Mouse (Mus musculus): ENCODE measurements around the gene Gm5737. TPM values are rescaled to one million over a fixed set of nuclear protein-coding genes. Genes with fewer than 3 reads are reported as not detected.

Gm5737 gene
- polyA plus RNA-seq, 1 experiment from 2014 or later, result not detected

DNA sequence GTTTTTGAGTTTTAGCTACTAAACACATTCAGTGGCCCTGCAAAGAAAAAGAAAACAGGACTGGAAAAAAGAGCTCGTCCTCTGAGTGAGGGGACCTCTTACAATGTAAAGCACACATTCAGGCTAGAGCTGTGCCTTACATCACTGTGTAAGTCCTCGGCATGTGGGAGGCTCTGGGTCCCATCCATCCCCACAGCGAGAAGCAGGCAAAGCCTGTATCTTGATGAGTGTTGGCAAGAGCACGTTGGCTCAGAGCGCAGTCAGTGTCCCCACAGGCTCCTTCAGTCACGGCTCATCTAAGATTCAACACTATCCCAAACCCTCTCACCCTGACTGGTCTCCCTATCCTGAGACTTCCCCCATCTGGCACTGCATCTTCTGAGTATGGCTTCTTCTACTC, 66.1 kb downstream of the Gm5737 start:
- Histone ChIP-seq H3K27ac (ENCODE audit: low read depth) (no peak overlapping the region), H3K4me2 (ENCODE audit: low read length) (no peak overlapping the region), H3K4me3 (ENCODE audit: low read depth, low read length) (no peak overlapping the region), H3K9me3 (ENCODE audit: control insufficient read depth, low read length) (no peaks in the 10 kb centered on the region), H3K4me1 (replicated peaks; ENCODE audit: control insufficient read depth, insufficient read depth, low read length) (no peaks in the 10 kb centered on the region), H3K9ac (ENCODE audit: low read length) (no peak overlapping the region), H3K27me3 (replicated peaks; ENCODE audit: control insufficient read depth, insufficient read depth, low read length) (no peaks in the 10 kb centered on the region), H3K36me3 (ENCODE audit: control insufficient read depth, insufficient read depth, low read length) (peaks cover 18% of the 10 kb centered on the region; the same call in 1 of the 2 replicates)
- DNase-seq (ENCODE audit: low spot score) (no peak), ATAC-seq (replicated peaks; ENCODE audit: low FRiP score, low TSS enrichment, low read depth) (no peak)
- 83% methylated on average over 6 of the region's 6 CpGs for WGBS

DNA sequence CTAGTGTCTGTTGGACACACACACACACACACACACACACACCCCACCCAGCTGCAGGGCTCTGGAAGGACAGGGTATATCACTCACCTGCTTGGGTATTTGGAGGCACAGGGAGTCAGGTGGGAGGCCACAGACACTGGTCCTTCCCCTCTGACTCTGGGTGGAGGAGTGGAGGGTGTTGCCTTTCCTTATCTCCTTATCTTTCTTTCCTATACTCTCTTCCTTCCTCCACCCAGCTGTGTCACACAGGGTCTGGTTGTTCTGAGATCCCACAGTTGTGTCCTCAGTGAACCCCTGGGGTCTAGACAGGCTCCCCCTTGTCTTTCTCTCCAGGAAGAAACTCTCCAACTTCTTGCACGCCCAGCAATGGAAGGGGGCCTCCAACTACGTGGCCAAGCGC, 67.8 kb downstream of the Gm5737 start:
- peaks cover 28% of the 10 kb centered on the region for H3K36me3 ChIP-seq (ENCODE audit: control insufficient read depth, insufficient read depth, low read length)
- no peak overlapping the region for H3K27ac ChIP-seq (ENCODE audit: low read depth)
- H3K9ac ChIP-seq (ENCODE audit: low read length), result no peak overlapping the region
- DNase-seq (ENCODE audit: low spot score) (no peak), ATAC-seq (replicated peaks; ENCODE audit: low FRiP score, low TSS enrichment, low read depth) (no peak)
- 88% methylated on average over 3 of the region's 3 CpGs for WGBS
- no peaks in the 10 kb centered on the region for H3K4me1 ChIP-seq (replicated peaks; ENCODE audit: control insufficient read depth, insufficient read depth, low read length)
- H3K27me3 ChIP-seq (replicated peaks; ENCODE audit: control insufficient read depth, insufficient read depth, low read length), result no peaks in the 10 kb centered on the region
- H3K4me2 ChIP-seq (ENCODE audit: low read length), result no peak overlapping the region
- no peak overlapping the region for H3K4me3 ChIP-seq (ENCODE audit: low read depth, low read length)
- H3K9me3 ChIP-seq (ENCODE audit: control insufficient read depth, low read length), result no peaks in the 10 kb centered on the region

DNA sequence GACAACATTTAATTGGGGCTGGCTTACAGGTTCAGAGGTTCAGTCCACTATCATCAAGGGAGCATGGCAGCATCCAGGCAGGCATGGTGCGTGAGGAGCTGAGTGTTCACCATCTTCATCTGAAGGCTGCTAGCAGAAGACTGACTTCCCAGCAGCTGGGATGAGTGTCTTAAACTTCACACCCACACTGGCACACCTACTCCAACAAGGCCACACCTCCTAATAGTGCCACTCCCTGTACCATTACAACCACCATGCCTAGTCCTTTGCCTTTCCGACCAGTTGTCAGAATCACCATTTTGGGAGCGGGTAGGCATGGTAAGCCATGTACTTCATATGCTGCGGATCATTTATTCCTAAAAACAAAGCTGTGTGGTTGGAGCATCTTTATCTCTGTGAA, 68.6 kb downstream of the Gm5737 start:
- Histone ChIP-seq H3K4me1 (replicated peaks; ENCODE audit: control insufficient read depth, insufficient read depth, low read length) (no peaks in the 10 kb centered on the region), H3K4me2 (ENCODE audit: low read length) (no peak overlapping the region), H3K36me3 (ENCODE audit: control insufficient read depth, insufficient read depth, low read length) (peaks cover 35% of the 10 kb centered on the region), H3K4me3 (ENCODE audit: low read depth, low read length) (no peak overlapping the region), H3K27me3 (replicated peaks; ENCODE audit: control insufficient read depth, insufficient read depth, low read length) (no peaks in the 10 kb centered on the region), H3K9me3 (ENCODE audit: control insufficient read depth, low read length) (no peaks in the 10 kb centered on the region), H3K27ac (ENCODE audit: low read depth) (no peak overlapping the region), H3K9ac (ENCODE audit: low read length) (no peak overlapping the region)
- WGBS, result 94% methylated on average over 4 of the region's 4 CpGs
- ATAC-seq (replicated peaks; ENCODE audit: low FRiP score, low TSS enrichment, low read depth), result no peak
- no peak for DNase-seq (ENCODE audit: low spot score)

Other genes starting within 250 kb of the Gm5737 start
- gene Uqcrc2, start 177.2 kb upstream of the Gm5737 start, polyA plus RNA-seq (2014; fragmentation: Nextera tagmentation; extraction: Ambion mirVana), result 235 and 246 TPM in 2 replicates
- gene Pdzd9, start 142.0 kb upstream of the Gm5737 start, polyA plus RNA-seq (2014; fragmentation: Nextera tagmentation; extraction: Ambion mirVana), result 0.37 and 0.44 TPM in 2 replicates
- gene Mosmo, start 134.7 kb upstream of the Gm5737 start, polyA plus RNA-seq (2014; fragmentation: Nextera tagmentation; extraction: Ambion mirVana), result 13.1 and 15.1 TPM in 2 replicates
- 0.32 TPM in 2 replicates for gene Vwa3a, start 73.0 kb upstream of the Gm5737 start, polyA plus RNA-seq (2014; fragmentation: Nextera tagmentation; extraction: Ambion mirVana)
- 16.3 and 18.8 TPM in 2 replicates for gene Eef2k, start 30.5 kb downstream of the Gm5737 start, polyA plus RNA-seq (2014; fragmentation: Nextera tagmentation; extraction: Ambion mirVana)
- 27.7 and 30.5 TPM in 2 replicates for gene Polr3e, start 105.4 kb downstream of the Gm5737 start, polyA plus RNA-seq (2014; fragmentation: Nextera tagmentation; extraction: Ambion mirVana)
- gene Cdr2, start 169.9 kb downstream of the Gm5737 start, polyA plus RNA-seq (2014; fragmentation: Nextera tagmentation; extraction: Ambion mirVana), result 12.4 and 13.7 TPM in 2 replicates
- gene Mfsd13b, start 170.1 kb downstream of the Gm5737 start, polyA plus RNA-seq (2014; fragmentation: Nextera tagmentation; extraction: Ambion mirVana), result 0.65 and 0.76 TPM in 2 replicates
- 162 TPM in 2 replicates for gene Mettl9, start 222.1 kb downstream of the Gm5737 start, polyA plus RNA-seq (2014; fragmentation: Nextera tagmentation; extraction: Ambion mirVana)